Mouse (Mus musculus): Measurements from ENCODE around the gene Olfr316. TPM values are rescaled to one million over a fixed set of nuclear protein-coding genes. Genes with fewer than 3 reads are reported as not detected.
"Not testable (repeated sequence)": the region's sequence is repeated elsewhere in the genome, so short reads cannot be mapped to it uniquely, and the experiment has no call there.

The Olfr316 gene
- polyA plus RNA-seq, 1 experiment = not detected

DNA sequence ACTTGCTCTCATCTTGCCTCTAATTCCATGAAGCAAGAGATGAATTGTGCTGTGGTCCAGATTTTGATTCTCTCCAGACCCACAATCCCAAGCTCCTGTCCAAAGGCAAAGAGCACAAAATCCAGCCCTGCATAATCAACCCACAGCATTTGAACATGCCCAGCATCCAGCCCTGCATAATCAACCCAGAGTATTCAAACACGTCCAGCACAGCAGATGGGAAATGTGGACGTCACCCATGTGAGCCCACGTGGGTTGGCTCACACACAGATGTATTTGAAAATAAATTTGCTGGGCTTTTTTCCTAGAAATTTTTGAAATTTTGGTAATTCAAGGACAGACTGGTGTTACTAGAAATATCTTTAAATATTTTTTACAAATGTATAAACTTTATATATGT lies 19.2 kb upstream of the Olfr316 start:
- Histone ChIP-seq H3K27me3 (ENCODE audit: control insufficient read depth, insufficient read depth, insufficient read length) (peaks cover 8% of the 10 kb centered on the region), H3K36me3 (ENCODE audit: control insufficient read depth, insufficient read depth) (no peaks in the 10 kb centered on the region), H3ac (ENCODE audit: control insufficient read depth, insufficient read length, low read depth) (no peak overlapping the region), H3K79me3 (ENCODE audit: low read depth) (no peaks in the 10 kb centered on the region), H3K4me3 (ENCODE audit: insufficient read depth, poor library complexity, severe bottlenecking) (no peak overlapping the region), H3K79me2 (ENCODE audit: control insufficient read depth, insufficient read depth) (no peaks in the 10 kb centered on the region)
- TF ChIP-seq MAX (IDR thresholded peaks at IDR 0.05) (no peak), MYOD1 (IDR thresholded peaks at IDR 0.05; ENCODE audit: control insufficient read depth, insufficient read length, low read depth) (no peak), CEBPB (IDR thresholded peaks at IDR 0.05; ENCODE audit: low read depth) (no peak), FOSL1 (IDR thresholded peaks at IDR 0.05; ENCODE audit: insufficient read depth, low read length, poor library complexity, severe bottlenecking) (no peak), MYOG (IDR thresholded peaks at IDR 0.05; ENCODE audit: control insufficient read depth, extremely low read depth, insufficient read length) (no peak), USF1 (IDR thresholded peaks at IDR 0.05; ENCODE audit: low read depth) (no peak), CTCF (IDR thresholded peaks at IDR 0.05; ENCODE audit: control insufficient read depth, insufficient read depth, insufficient read length) (no peak)

DNA sequence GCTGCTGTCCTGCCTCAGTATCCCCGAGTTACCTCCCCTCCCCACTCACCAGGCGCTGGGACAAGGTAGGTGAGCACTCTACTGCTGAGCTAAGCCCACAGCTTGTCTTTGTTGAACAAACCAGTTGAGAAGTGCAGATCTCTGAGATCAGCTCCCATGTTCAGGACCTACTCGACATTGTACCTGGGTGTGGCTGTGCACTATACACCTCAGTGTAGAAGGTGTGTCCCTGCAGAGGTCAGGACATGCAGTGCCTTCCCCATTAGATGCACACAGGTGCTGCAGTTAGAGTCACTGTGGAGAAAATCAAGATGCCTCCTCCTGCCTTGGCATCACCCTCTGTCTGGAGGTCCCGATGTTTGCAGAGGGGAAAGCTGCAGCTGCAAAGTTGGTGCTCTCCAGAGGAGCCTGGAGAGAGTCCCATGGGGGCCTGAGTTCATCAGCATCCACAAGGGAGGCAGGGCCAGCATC lies 13.7 kb upstream of the Olfr316 start, which contains the start of gene Olfr317:
Gene Olfr317 (minus strand): TSS at position 421 of the 471 bp plus-strand sequence.
- Histone ChIP-seq H3K27me3 (ENCODE audit: control insufficient read depth, insufficient read depth, insufficient read length) (peaks cover 3% of the 10 kb centered on the region), H3K4me3 (ENCODE audit: insufficient read depth, poor library complexity, severe bottlenecking) (no peak within 1 kb of the TSS), H3K79me2 (ENCODE audit: control insufficient read depth, insufficient read depth) (no peaks in the 10 kb centered on the region), H3K79me3 (ENCODE audit: low read depth) (no peaks in the 10 kb centered on the region), H3K36me3 (ENCODE audit: control insufficient read depth, insufficient read depth) (no peaks in the 10 kb centered on the region), H3ac (ENCODE audit: control insufficient read depth, insufficient read length, low read depth) (no peak within 1 kb of the TSS)
- TF ChIP-seq CTCF (IDR thresholded peaks at IDR 0.05; ENCODE audit: control insufficient read depth, insufficient read depth, insufficient read length) (no peak), FOSL1 (IDR thresholded peaks at IDR 0.05; ENCODE audit: insufficient read depth, low read length, poor library complexity, severe bottlenecking) (no peak), MYOG (IDR thresholded peaks at IDR 0.05; ENCODE audit: control insufficient read depth, extremely low read depth, insufficient read length) (no peak), MYOD1 (IDR thresholded peaks at IDR 0.05; ENCODE audit: control insufficient read depth, insufficient read length, low read depth) (no peak), USF1 (IDR thresholded peaks at IDR 0.05; ENCODE audit: low read depth) (no peak), MAX (IDR thresholded peaks at IDR 0.05) (no peak), CEBPB (IDR thresholded peaks at IDR 0.05; ENCODE audit: low read depth) (no peak)

GRCm38 (mm10) chr11:58751096-58751495 lies 1.4 kb upstream of the Olfr316 start:
- H3K4me3 ChIP-seq (ENCODE audit: insufficient read depth, poor library complexity, severe bottlenecking); H3K36me3 ChIP-seq (ENCODE audit: control insufficient read depth, insufficient read depth); H3K27me3 ChIP-seq (ENCODE audit: control insufficient read depth, insufficient read depth, insufficient read length); H3ac ChIP-seq (ENCODE audit: control insufficient read depth, insufficient read length, low read depth); H3K79me2 ChIP-seq (ENCODE audit: control insufficient read depth, insufficient read depth); H3K79me3 ChIP-seq (ENCODE audit: low read depth): not testable (repeated sequence)

DNA sequence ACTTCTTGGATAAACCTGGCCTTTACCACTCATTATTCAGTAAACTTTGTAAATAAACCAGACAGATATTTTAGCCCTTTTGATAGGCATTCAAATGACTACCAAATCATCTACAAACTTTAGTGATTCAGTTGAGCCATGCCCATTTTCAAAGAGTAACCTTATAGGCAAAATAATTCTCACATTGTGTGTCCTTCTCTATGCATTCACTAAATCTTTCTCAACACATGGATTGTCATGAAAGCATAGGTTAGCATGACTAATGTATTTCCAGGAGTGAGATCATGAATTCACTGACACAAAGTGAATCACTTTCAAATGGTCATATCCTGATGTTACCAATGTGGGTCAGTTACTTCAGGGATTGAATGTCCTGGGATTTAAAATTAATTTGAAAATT lies 20.4 kb downstream of the Olfr316 start, which contains the start of gene Olfr315:
Gene Olfr315 (plus strand): TSS at position 301 of the 400 bp plus-strand sequence.
- Histone ChIP-seq H3K27me3 (ENCODE audit: control insufficient read depth, insufficient read depth, insufficient read length) (no peaks in the 10 kb centered on the region), H3K4me3 (ENCODE audit: insufficient read depth, poor library complexity, severe bottlenecking) (no peak within 1 kb of the TSS)
- no peak for TF ChIP-seq FOSL1 (IDR thresholded peaks at IDR 0.05; ENCODE audit: insufficient read depth, low read length, poor library complexity, severe bottlenecking)
- TF ChIP-seq MYOD1 (IDR thresholded peaks at IDR 0.05; ENCODE audit: control insufficient read depth, insufficient read length, low read depth) = no peak
- no peak for TF ChIP-seq CEBPB (IDR thresholded peaks at IDR 0.05; ENCODE audit: low read depth)

DNA sequence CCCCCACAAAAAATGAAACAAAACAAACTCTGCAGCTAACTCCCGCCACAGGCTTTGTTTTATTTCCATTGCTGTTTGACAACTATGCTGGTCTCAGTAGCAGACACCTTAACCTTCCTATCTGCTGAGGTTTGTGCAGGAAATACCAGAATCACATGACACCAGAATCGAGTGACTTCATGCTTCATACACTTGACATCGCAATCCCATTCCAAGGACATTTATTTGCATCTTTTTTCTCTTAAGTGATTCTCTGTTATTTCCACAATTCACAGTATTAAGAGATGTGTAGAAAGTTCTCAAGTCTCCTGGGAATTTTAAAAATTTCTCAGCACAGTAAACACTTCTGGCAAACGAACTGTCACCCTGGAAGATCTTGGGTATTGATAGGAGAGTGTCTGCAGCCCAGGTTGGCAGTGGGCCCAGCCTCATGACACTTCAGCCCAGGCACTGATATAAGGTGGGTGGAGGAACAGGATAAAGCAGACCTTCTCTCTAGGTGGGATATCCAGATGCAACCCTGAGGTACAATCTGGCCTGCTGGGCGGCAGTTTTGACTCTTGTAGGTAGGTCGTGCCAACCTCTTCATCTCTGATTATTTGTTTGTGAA lies 30.1 kb downstream of the Olfr316 start, which contains the start of gene Olfr314:
Gene Olfr314 (plus strand): TSS at position 473 of the 610 bp plus-strand sequence.
- Histone ChIP-seq H3ac (ENCODE audit: control insufficient read depth, insufficient read length, low read depth) (no peak within 1 kb of the TSS), H3K27me3 (ENCODE audit: control insufficient read depth, insufficient read depth, insufficient read length) (peaks cover 8% of the 10 kb centered on the region), H3K79me3 (ENCODE audit: low read depth) (no peaks in the 10 kb centered on the region), H3K79me2 (ENCODE audit: control insufficient read depth, insufficient read depth) (no peaks in the 10 kb centered on the region), H3K4me3 (ENCODE audit: insufficient read depth, poor library complexity, severe bottlenecking) (no peak within 1 kb of the TSS), H3K36me3 (ENCODE audit: control insufficient read depth, insufficient read depth) (no peaks in the 10 kb centered on the region)
- TF ChIP-seq USF1 (IDR thresholded peaks at IDR 0.05; ENCODE audit: low read depth) = no peak
- TF ChIP-seq MYOD1 (IDR thresholded peaks at IDR 0.05; ENCODE audit: control insufficient read depth, insufficient read length, low read depth) = no peak
- no peak for TF ChIP-seq CEBPB (IDR thresholded peaks at IDR 0.05; ENCODE audit: low read depth)
- no peak for TF ChIP-seq CTCF (IDR thresholded peaks at IDR 0.05; ENCODE audit: control insufficient read depth, insufficient read depth, insufficient read length)
- TF ChIP-seq FOSL1 (IDR thresholded peaks at IDR 0.05; ENCODE audit: insufficient read depth, low read length, poor library complexity, severe bottlenecking) = no peak

More for the DNA sequence above, 20.4 kb downstream of the Olfr316 start, which contains the start of gene Olfr315:
- Histone ChIP-seq H3K79me2 (ENCODE audit: control insufficient read depth, insufficient read depth) (no peaks in the 10 kb centered on the region), H3ac (ENCODE audit: control insufficient read depth, insufficient read length, low read depth) (no peak within 1 kb of the TSS), H3K36me3 (ENCODE audit: control insufficient read depth, insufficient read depth) (no peaks in the 10 kb centered on the region), H3K79me3 (ENCODE audit: low read depth) (no peaks in the 10 kb centered on the region)

DNA sequence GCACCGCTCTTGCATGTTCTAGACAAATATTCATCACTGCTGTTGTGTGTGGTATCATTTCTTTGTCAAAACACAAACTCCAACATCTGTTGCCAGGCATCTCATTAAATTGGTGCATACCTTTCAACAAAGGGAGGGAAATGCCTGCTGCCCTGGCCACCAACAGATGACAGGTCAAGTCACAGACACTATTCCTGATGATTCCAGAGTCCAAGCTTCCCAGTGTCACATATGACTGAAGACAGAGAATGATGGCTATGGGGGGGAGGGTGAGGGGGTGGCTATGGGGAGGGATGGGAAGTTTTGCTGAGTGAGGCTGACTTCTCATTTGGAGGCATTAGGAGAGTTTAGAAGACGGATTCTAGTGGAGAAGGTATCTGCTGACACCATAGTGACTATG lies 31.6 kb downstream of the Olfr316 start:
- H3K79me2 ChIP-seq (ENCODE audit: control insufficient read depth, insufficient read depth) = no peaks in the 10 kb centered on the region
- no peak overlapping the region for H3K4me3 ChIP-seq (ENCODE audit: insufficient read depth, poor library complexity, severe bottlenecking)
- no peaks in the 10 kb centered on the region for H3K27me3 ChIP-seq (ENCODE audit: control insufficient read depth, insufficient read depth, insufficient read length)
- H3ac ChIP-seq (ENCODE audit: control insufficient read depth, insufficient read length, low read depth) = no peak overlapping the region
- H3K79me3 ChIP-seq (ENCODE audit: low read depth) = no peaks in the 10 kb centered on the region
- H3K36me3 ChIP-seq (ENCODE audit: control insufficient read depth, insufficient read depth) = no peaks in the 10 kb centered on the region
- no peak for TF ChIP-seq MYOD1 (IDR thresholded peaks at IDR 0.05; ENCODE audit: control insufficient read depth, insufficient read length, low read depth)
- no peak for TF ChIP-seq MYOG (IDR thresholded peaks at IDR 0.05; ENCODE audit: control insufficient read depth, extremely low read depth, insufficient read length)
